In genomic region chr12:8450639-8451038, GRCm38 (mm10) we compare ENCODE assay signal across 9 mouse cellular contexts. TPM values are rescaled to one million over a fixed set of nuclear protein-coding genes. Genes with fewer than 3 reads are reported as not detected.
DNase-seq lines count a peak whose midpoint lies in the region; ATAC-seq lines count a peak whose summit lies in the region.
"Had no signal": no experiment of that assay in that cellular context is flagged by ENCODE, and none has a peak within 500 bp of the region (broad histone marks: within the 10 kb centered on the region; RNA-seq: fewer than 3 reads in every experiment).

No protein-coding gene starts in this region.

- no peak overlapping the region for H3K4me3 ChIP-seq in neural tube, embryonic 15.5 days (replicated peaks)
- H3K4me3 ChIP-seq: midbrain, embryonic 12.5 days had no signal

- no peaks in the 10 kb centered on the region for H3K9me3 ChIP-seq in neural tube, embryonic 15.5 days (replicated peaks)
- H3K9me3 ChIP-seq: midbrain, embryonic 12.5 days had no signal

- ATAC-seq in neural tube, embryonic 15.5 days (ENCODE audit: low FRiP score) = peak; percentile 49; the same call in 1 of the 2 replicates

- H3K4me2 ChIP-seq in neural tube, embryonic 15.5 days = no peak overlapping the region
- H3K4me2 ChIP-seq: midbrain, embryonic 12.5 days had no signal

- H3K9ac ChIP-seq in neural tube, embryonic 15.5 days (replicated peaks) = no peak overlapping the region
- H3K9ac ChIP-seq: midbrain, embryonic 12.5 days had no signal

- WGBS in neural tube, embryonic 15.5 days = 73% methylated on average over 6 of the region's 6 CpGs

- no peak overlapping the region; the same call in 1 of the 2 replicates for H3K27ac ChIP-seq in neural tube, embryonic 15.5 days (replicated peaks)
- H3K27ac ChIP-seq: midbrain, embryonic 12.5 days had no signal

- H3K36me3 ChIP-seq in neural tube, embryonic 15.5 days = no peaks in the 10 kb centered on the region
- H3K36me3 ChIP-seq: midbrain, embryonic 12.5 days had no signal

- peaks cover 19% of the 10 kb centered on the region for H3K4me1 ChIP-seq in neural tube, embryonic 15.5 days

- H3K27me3 ChIP-seq in neural tube, embryonic 15.5 days (replicated peaks) = no peaks in the 10 kb centered on the region

- intact Hi-C loops in heart, postnatal 36 days (cut with DNase I) = no loop called here

- peak; percentile 76 to 87 for DNase-seq in adrenal gland, adult (ENCODE audit: inconsistent age in 2 of 2, low spot score in 1 of 2)
- DNase-seq in adrenal gland, adult 18-20 months (ENCODE audit: low spot score in 2 of 2) = no peak
- DNase-seq in neural tube, embryonic 10.5 days (ENCODE audit: extremely low spot score, low spot score) = no peak
- peak; percentile 74 to 75 for DNase-seq in left cerebral cortex, adult 18-20 months (ENCODE audit: low spot score in 2 of 2)
- peak; percentile 14 for DNase-seq in retina, postnatal 7 days (ENCODE audit: low read depth, low spot score)
- DNase-seq in spleen, adult 12 weeks (ENCODE audit: low spot score) = no peak
- no peak for DNase-seq in heart, postnatal 36 days

RNA-seq across cellular contexts. Expression of gene Rhob, which starts 49.2 kb away (rescaled TPM):
- total RNA-seq in adrenal gland, adult 18-20 months (2021) = 100 to 1,000 TPM; 186 to 189 TPM
- polyA plus RNA-seq in neural tube, embryonic 15.5 days (2015; fragmentation: Nextera tagmentation; extraction: Ambion mirVana) = 77.0 and 91.1 TPM in 2 replicates
- total RNA-seq in left cerebral cortex, adult 18-20 months (2021) = 100 to 1,000 TPM; 250 TPM
- 100 to 1,000 TPM; 145 to 186 TPM for total RNA-seq in heart, postnatal 36 days (2021)

Comparison
In these comparisons a context has a peak if more than half of its experiments do, and no peak if none do; other contexts are left out.
1. DNase-seq: peak in adrenal gland, adult (2 of 2), left cerebral cortex, adult 18-20 months (2 of 2) and retina, postnatal 7 days (single experiment); none in adrenal gland, adult 18-20 months (0 of 2), neural tube, embryonic 10.5 days (single experiment), spleen, adult 12 weeks (single experiment) and heart, postnatal 36 days (0 of 2).